Mouse (Mus musculus) erythroblast, embryonic 14.5 days (primary cell): ENCODE data around the gene Olfr866. TPM values are rescaled to one million over a fixed set of nuclear protein-coding genes. Genes with fewer than 3 reads are reported as not detected.

Source experiments
- H3K27me3 ChIP-seq: 2 replicates; pipeline ENCODE4 v1.6.1; 2012; ENCODE audit warnings: inconsistent platforms; ENCODE audit not compliant: control insufficient read depth
- H3K36me3 ChIP-seq: 2 replicates; pipeline ENCODE4 v1.6.1; 2012; ENCODE audit warnings: mild to moderate bottlenecking, inconsistent platforms; ENCODE audit not compliant: control insufficient read depth
- H3K4me1 ChIP-seq: 2 replicates; pipeline ENCODE4 v1.6.1; 2012; ENCODE audit warnings: inconsistent platforms; ENCODE audit not compliant: control insufficient read depth
- H3K4me3 ChIP-seq: replicated peaks from 2 replicates; pipeline ENCODE3; 2012; ENCODE audit warnings: moderate library complexity, mild to moderate bottlenecking, inconsistent platforms
- H3K9me3 ChIP-seq: 2 replicates; pipeline ENCODE4 v1.6.1; 2012; ENCODE audit warnings: low read length, inconsistent platforms, mixed read lengths; ENCODE audit not compliant: control insufficient read depth
- GATA1 ChIP-seq: IDR thresholded peaks from 2 replicates; pipeline ENCODE4 v1.6.1; 2012; ENCODE audit warnings: low read length, inconsistent platforms, mixed read lengths
- TAL1 ChIP-seq: IDR thresholded peaks from 3 replicates; pipeline ENCODE4 v1.6.1; 2012; ENCODE audit warnings: low read length, inconsistent platforms, mixed read lengths
- polyA plus RNA-seq: library from polyadenylated mRNA; stranded (reverse); fragments of >175 nt; gene quantifications from 2 replicates; pipeline ENCODE4 v1.2.3, GENCODE M21; 2012

Olfr866 gene
- not detected in 2 replicates for polyA plus RNA-seq

DNA sequence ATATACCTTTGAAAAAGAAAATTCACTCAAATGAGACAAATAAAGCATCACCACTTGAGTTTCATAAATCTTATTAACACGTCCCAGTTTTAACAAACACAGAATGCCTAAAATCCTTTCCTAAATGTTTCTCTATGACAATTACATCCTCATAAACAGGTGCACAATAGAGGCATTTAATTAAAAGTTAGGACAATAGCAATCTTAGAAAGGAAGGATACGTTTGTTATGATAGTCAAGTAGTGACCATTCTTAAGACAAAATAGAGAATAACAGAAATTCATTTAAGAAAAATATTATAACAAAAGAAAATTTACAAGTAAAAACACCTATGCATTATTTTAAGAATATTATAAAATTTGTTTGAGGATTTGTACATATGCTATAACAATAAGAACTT lies at the start of gene Olfr866:
Gene Olfr866, minus strand, starts transcription at position 101 of the 400 bp plus-strand sequence.
- no peaks in the 10 kb centered on the region for H3K9me3 ChIP-seq
- H3K36me3 ChIP-seq, result no peaks in the 10 kb centered on the region
- no peak within 1 kb of the TSS for H3K4me3 ChIP-seq
- TF ChIP-seq GATA1 (no peak), TAL1 (no peak)
- no peaks in the 10 kb centered on the region for H3K27me3 ChIP-seq
- H3K4me1 ChIP-seq, result no peaks in the 10 kb centered on the region

DNA sequence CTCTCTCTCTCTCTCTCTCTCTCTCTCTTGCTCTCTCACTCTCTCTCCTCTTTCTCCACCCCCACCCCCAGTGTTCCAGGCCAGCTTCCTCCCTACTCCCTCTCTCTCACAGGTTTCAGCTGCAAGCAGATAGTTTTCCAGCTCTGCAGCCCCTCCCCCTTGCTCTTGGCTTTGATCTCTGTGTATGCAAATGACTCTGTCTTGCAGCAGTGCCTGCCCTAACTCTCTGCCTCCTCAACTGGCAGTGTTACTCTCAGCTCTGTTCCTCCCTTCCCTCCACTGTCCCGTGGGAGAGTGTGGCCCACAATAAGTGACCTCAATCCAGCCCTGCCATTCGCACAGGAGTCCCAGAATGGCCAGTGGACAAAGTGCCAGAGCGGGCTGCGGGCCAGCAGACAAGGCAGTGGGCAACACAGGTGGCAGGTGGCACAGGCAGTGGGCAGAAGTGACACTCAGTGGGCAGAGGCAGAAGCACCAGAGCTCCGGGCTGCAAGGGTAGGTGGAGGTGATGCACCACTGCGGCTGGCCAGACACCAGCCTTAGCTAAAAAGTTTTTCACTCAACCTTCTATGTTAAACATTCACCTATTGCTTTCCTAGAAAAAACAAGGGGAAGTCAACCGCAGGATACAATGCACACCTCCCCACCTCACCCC lies 45.8 kb upstream of the Olfr866 start:
- Histone ChIP-seq H3K27me3 (no peaks in the 10 kb centered on the region), H3K4me3 (no peak overlapping the region), H3K36me3 (no peaks in the 10 kb centered on the region), H3K4me1 (no peaks in the 10 kb centered on the region), H3K9me3 (peaks cover 15% of the 10 kb centered on the region)
- TF ChIP-seq GATA1 (no peak), TAL1 (no peak)

DNA sequence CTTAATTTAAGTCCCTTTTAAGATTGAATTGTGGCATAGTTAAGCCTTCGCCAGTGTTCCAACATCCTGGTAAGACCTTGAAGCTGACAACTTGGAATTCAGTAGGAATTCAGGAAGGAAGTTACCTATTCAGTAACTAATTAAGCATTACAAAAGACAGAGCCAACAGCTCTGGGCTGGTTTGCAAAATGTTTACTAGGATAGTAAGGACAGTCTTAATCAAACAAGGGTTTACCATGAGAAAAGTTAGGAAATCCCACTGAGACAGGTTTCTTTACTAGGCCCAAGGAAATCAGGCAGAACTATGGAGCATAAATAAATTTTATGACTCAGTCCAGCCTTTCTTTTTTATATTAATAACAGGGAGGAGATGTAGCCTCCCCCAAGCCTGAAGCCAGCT lies 43.5 kb upstream of the Olfr866 start:
- no peak for TF ChIP-seq GATA1
- no peak for TF ChIP-seq TAL1

DNA sequence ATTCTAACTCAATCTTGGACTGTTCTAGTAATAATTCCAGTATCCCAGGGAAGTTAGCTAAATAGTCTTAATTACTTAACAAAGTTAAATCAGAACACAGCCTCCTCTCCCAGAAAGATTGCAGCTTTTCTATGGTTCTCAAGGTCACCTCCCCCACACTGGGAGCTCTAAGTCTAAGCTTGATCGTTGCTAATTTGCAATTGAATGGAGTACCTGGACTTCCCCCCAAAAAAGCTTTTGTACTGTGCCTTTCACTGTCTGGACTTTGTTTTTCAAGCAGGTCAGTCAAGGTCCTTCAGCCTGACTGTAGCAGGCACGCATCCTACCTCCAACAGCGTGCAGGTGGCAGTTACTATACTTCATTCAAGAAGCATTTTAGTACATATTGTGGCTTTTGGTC lies 42.4 kb upstream of the Olfr866 start:
- Histone ChIP-seq H3K9me3 (peaks cover 12% of the 10 kb centered on the region), H3K4me3 (no peak overlapping the region), H3K36me3 (no peaks in the 10 kb centered on the region), H3K27me3 (no peaks in the 10 kb centered on the region), H3K4me1 (no peaks in the 10 kb centered on the region)
- TF ChIP-seq GATA1, result no peak
- no peak for TF ChIP-seq TAL1

More for the DNA sequence above, 43.5 kb upstream of the Olfr866 start:
- H3K4me1 ChIP-seq, result no peaks in the 10 kb centered on the region
- H3K27me3 ChIP-seq, result no peaks in the 10 kb centered on the region
- no peaks in the 10 kb centered on the region for H3K36me3 ChIP-seq
- no peak overlapping the region for H3K4me3 ChIP-seq
- peaks cover 15% of the 10 kb centered on the region for H3K9me3 ChIP-seq

DNA sequence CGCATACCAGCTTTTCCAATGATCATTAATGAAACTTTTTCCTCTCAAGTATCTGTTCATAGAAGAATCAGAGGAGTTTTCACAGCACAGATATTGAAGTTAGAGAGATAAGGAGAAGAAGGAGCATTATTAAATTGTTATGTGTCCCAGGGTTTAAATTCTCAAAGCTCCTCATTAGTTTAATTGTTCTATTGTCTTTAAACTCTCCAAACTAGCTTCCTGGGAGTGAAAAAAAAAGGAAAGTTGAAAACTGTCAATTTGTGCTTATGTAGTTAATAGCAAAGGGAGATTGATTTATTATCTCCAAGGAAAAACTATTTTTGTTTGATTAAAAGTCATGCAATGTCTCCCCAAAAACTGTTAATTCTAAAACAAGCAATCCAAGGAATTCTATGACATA lies 29.6 kb upstream of the Olfr866 start, which contains the start of gene Olfr867:
Gene Olfr867, minus strand, starts transcription at position 101 of the 400 bp plus-strand sequence.
- H3K4me1 ChIP-seq, result no peaks in the 10 kb centered on the region
- H3K4me3 ChIP-seq, result no peak within 1 kb of the TSS
- 0 out of 2 replicates have a peak, but pooled peaks cover 3% of the 10 kb centered on the region for H3K9me3 ChIP-seq
- TF ChIP-seq GATA1 (no peak), TAL1 (no peak)
- H3K27me3 ChIP-seq, result no peaks in the 10 kb centered on the region
- H3K36me3 ChIP-seq, result no peaks in the 10 kb centered on the region

DNA sequence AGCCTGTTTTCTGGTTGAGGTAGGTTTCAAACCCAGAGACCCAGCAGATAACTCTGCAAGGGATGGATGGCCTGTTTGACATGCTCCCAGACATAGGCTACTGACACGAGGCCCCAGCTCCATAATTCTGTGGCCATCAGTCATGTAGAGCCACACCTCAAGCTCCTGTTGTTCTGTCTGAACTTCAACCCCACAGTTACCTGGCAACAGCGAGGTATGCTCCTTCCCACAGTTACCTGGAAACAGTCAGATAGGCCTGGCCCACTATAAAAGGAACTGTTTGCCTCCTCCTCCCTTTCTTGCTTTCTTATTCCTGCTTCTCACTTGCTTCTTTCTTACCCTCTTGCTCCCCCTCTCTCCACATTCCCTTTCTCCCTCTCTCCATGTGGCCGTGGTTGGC lies 20.1 kb upstream of the Olfr866 start:
- Histone ChIP-seq H3K4me1 (no peaks in the 10 kb centered on the region), H3K4me3 (no peak overlapping the region), H3K36me3 (no peaks in the 10 kb centered on the region), H3K9me3 (peaks cover 8% of the 10 kb centered on the region), H3K27me3 (no peaks in the 10 kb centered on the region)
- TF ChIP-seq TAL1, result no peak
- TF ChIP-seq GATA1, result no peak

Other genes with a start within 250 kb of the Olfr866 start
- 0.01 TPM in 1 of 2 replicates, not detected in the other for gene Olfr58, start 247.8 kb downstream of the Olfr866 start, polyA plus RNA-seq
- 0.01 TPM in 1 of 2 replicates, not detected in the other for gene Olfr859, start 223.1 kb downstream of the Olfr866 start, polyA plus RNA-seq
- gene Olfr860, start 178.3 kb downstream of the Olfr866 start, polyA plus RNA-seq, result not detected in 2 replicates
- not detected in 2 replicates for gene Olfr862, start 140.0 kb downstream of the Olfr866 start, polyA plus RNA-seq
- gene Olfr77, start 111.2 kb downstream of the Olfr866 start, polyA plus RNA-seq, result 0.01 TPM in 1 of 2 replicates, not detected in the other
- gene Olfr867, start 29.5 kb upstream of the Olfr866 start, polyA plus RNA-seq, result not detected in 2 replicates
- gene Olfr868, start 70.6 kb upstream of the Olfr866 start, polyA plus RNA-seq, result not detected in 2 replicates
- gene Olfr869, start 101.0 kb upstream of the Olfr866 start, polyA plus RNA-seq, result not detected in 2 replicates
- 0.01 TPM in 1 of 2 replicates, not detected in the other for gene Olfr870, start 146.0 kb upstream of the Olfr866 start, polyA plus RNA-seq
- gene Olfr871, start 184.2 kb upstream of the Olfr866 start, polyA plus RNA-seq, result not detected in 2 replicates
- gene Olfr872, start 209.1 kb upstream of the Olfr866 start, polyA plus RNA-seq, result not detected in 2 replicates